Mouse (Mus musculus): ENCODE measurements around the gene Slc41a1.

The Slc41a1 gene

GRCm38 (mm10) chr1:131886641-131887040, 59.3 kb downstream of the Slc41a1 start:
- DNase-seq (ENCODE audit: low spot score), result no peak

- no peak for DNase-seq (ENCODE audit: low spot score)
These were observed 62.9 kb downstream of the Slc41a1 start for GRCm38 (mm10) chr1:131890043-131890658.

- DNase-seq (ENCODE audit: low spot score), result no peak
These were observed 64.1 kb downstream of the Slc41a1 start for GRCm38 (mm10) chr1:131891436-131891835.

Measured in testis, postnatal 10 days (tissue).